Mouse (Mus musculus) limb, embryonic 11.5 days (tissue): ENCODE results near the gene Myoc. TPM values are rescaled to one million over a fixed set of nuclear protein-coding genes. Genes with fewer than 3 reads are reported as not detected.
"Not testable (repeated sequence)": the region's sequence is repeated elsewhere in the genome, so short reads cannot be mapped to it uniquely, and the experiment has no call there.

ENCODE experiments used
- ATAC-seq: fragments of 200-750 bp; cut with Nextera tagmentation; 2 replicates; pipeline ENCODE4 v1.8.0; 2017; ENCODE audit warnings: low read depth; ENCODE audit not compliant: insufficient number of reproducible peaks, low FRiP score, low TSS enrichment
- DNase-seq: peaks from one replicate; pipeline ENCODE4 v3.0.0-alpha.2; 2015; ENCODE audit warnings: low spot score
- H3K27ac ChIP-seq: fragments of 300-500 bp; sonication (generic); replicated peaks from 2 replicates; pipeline ENCODE4 v1.5.1; 2014; ENCODE audit warnings: low read depth, mild to moderate bottlenecking, low read length
- H3K27me3 ChIP-seq: fragments of 300-500 bp; sonication (generic); 2 replicates; pipeline ENCODE4 v1.6.1; 2014; ENCODE audit warnings: mild to moderate bottlenecking, low read length, mixed read lengths; ENCODE audit not compliant: control insufficient read depth, insufficient read depth
- H3K36me3 ChIP-seq: fragments of 300-500 bp; sonication (generic); 2 replicates; pipeline ENCODE4 v1.6.1; 2014; ENCODE audit warnings: mild to moderate bottlenecking, low read length, moderate library complexity, mixed read lengths; ENCODE audit not compliant: control insufficient read depth, insufficient read depth
- H3K4me1 ChIP-seq: fragments of 300-500 bp; sonication (generic); 2 replicates; pipeline ENCODE4 v1.6.1; 2014; ENCODE audit warnings: low read length, mixed read lengths; ENCODE audit not compliant: control insufficient read depth, insufficient read depth
- H3K4me2 ChIP-seq: fragments of 300-500 bp; sonication (generic); 2 replicates; pipeline ENCODE4 v1.6.1; 2014; ENCODE audit warnings: low read depth, mild to moderate bottlenecking, moderate library complexity; ENCODE audit not compliant: severe bottlenecking
- H3K4me3 ChIP-seq: fragments of 300-500 bp; sonication (generic); 2 replicates; pipeline ENCODE4 v1.5.1; 2014; ENCODE audit warnings: low read depth, low read length
- H3K9ac ChIP-seq: fragments of 300-500 bp; sonication (generic); 2 replicates; pipeline ENCODE4 v1.6.1; 2014; ENCODE audit warnings: mild to moderate bottlenecking, low read length
- H3K9me3 ChIP-seq: fragments of 300-500 bp; sonication (generic); 2 replicates; pipeline ENCODE4 v1.6.1; 2016; ENCODE audit warnings: low read length; ENCODE audit not compliant: control insufficient read depth
- WGBS: fragments of 180-500 bp; shearing (Covaris S2); extraction: QIAGEN DNeasy Blood & Tissue Kit; methylation state at CpG from one replicate; pipeline ENCODE4 v1.1.7; 2014; 5-methylcytosine and 5-hydroxymethylcytosine counted together
- polyA plus RNA-seq: library from polyadenylated mRNA; unstranded; fragments of >200 nt; fragmentation: Nextera tagmentation; extraction: Ambion mirVana; gene quantifications from 2 replicates; pipeline ENCODE4 v1.2.1, GENCODE M21; 2014

Gene Myoc
- polyA plus RNA-seq, 1 experiment from 2014 or later, result not detected

DNA sequence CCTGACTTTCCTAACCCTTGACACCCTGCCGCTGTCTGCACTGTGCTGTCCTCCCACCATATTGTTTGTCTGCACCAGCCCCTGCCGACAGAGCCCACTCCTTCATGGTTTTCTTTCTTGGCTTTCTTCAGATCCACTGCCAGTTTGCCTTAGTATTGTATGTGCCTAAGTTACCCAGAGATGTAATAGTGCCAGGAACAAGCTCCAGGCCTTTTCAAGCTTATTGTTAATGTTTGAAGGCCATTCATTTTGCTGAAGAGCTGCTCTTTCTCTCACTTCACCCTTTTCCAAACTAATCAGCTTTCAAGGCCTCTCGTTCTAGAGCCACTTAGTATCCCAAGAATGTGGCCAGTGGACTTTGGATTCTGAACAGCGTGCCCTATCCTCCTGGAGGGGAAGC is 27.8 kb upstream of the Myoc start:
- Histone ChIP-seq H3K27ac (no peak overlapping the region), H3K9me3 (no peaks in the 10 kb centered on the region), H3K36me3 (no peaks in the 10 kb centered on the region), H3K4me2 (no peak overlapping the region), H3K9ac (no peak overlapping the region), H3K27me3 (no peaks in the 10 kb centered on the region), H3K4me1 (no peaks in the 10 kb centered on the region), H3K4me3 (no peak overlapping the region)
- DNase-seq (no peak), ATAC-seq (no peak)
- 85% methylated on average over 4 of the region's 4 CpGs for WGBS

- DNase-seq (no peak), ATAC-seq (no peak)
- WGBS, result 90% methylated on average over 1 of the region's 1 CpGs
These were observed 23.4 kb upstream of the Myoc start for GRCm38 (mm10) chr1:162615511-162615910.

GRCm38 (mm10) chr1:162620487-162620886 is 18.5 kb upstream of the Myoc start:
- no peak for ATAC-seq
- Histone ChIP-seq H3K27me3 (no peaks in the 10 kb centered on the region), H3K36me3 (no peaks in the 10 kb centered on the region), H3K4me1 (no peaks in the 10 kb centered on the region; the same call in 1 of the 2 replicates), H3K27ac (no peak overlapping the region), H3K9ac (no peak overlapping the region), H3K4me3 (no peak overlapping the region), H3K9me3 (no peaks in the 10 kb centered on the region), H3K4me2 (no peak overlapping the region)
- no peak for DNase-seq
- WGBS, result 61% methylated on average over 4 of the region's 4 CpGs

More at GRCm38 (mm10) chr1:162615511-162615910, 23.4 kb upstream of the Myoc start:
- H3K27ac ChIP-seq, result no peak overlapping the region
- H3K27me3 ChIP-seq, result no peaks in the 10 kb centered on the region
- H3K4me2 ChIP-seq, result no peak overlapping the region
- no peak overlapping the region for H3K4me3 ChIP-seq
- H3K36me3 ChIP-seq, result no peaks in the 10 kb centered on the region
- H3K4me1 ChIP-seq, result no peaks in the 10 kb centered on the region
- no peak overlapping the region for H3K9ac ChIP-seq
- no peaks in the 10 kb centered on the region for H3K9me3 ChIP-seq

GRCm38 (mm10) chr1:162623895-162624294 is 15.1 kb upstream of the Myoc start:
- no peak overlapping the region for H3K4me3 ChIP-seq
- 37% methylated on average over 4 of the region's 4 CpGs for WGBS
- H3K4me2 ChIP-seq, result no peak overlapping the region
- no peaks in the 10 kb centered on the region for H3K9me3 ChIP-seq
- ATAC-seq (no peak), DNase-seq (no peak)
- H3K4me1 ChIP-seq, result no peaks in the 10 kb centered on the region; the same call in 1 of the 2 replicates
- no peak overlapping the region for H3K27ac ChIP-seq
- no peak overlapping the region for H3K9ac ChIP-seq
- H3K27me3 ChIP-seq, result no peaks in the 10 kb centered on the region
- H3K36me3 ChIP-seq, result no peaks in the 10 kb centered on the region

GRCm38 (mm10) chr1:162625229-162625628 is 13.7 kb upstream of the Myoc start:
- no peak for ATAC-seq
- no peak overlapping the region for H3K4me2 ChIP-seq
- DNase-seq, result no peak
- no peaks in the 10 kb centered on the region for H3K36me3 ChIP-seq
- no peak overlapping the region for H3K27ac ChIP-seq
- no peak overlapping the region for H3K4me3 ChIP-seq
- no peaks in the 10 kb centered on the region for H3K27me3 ChIP-seq
- no peaks in the 10 kb centered on the region; the same call in 1 of the 2 replicates for H3K4me1 ChIP-seq
- H3K9ac ChIP-seq, result no peak overlapping the region
- H3K9me3 ChIP-seq, result no peaks in the 10 kb centered on the region
- WGBS, result 74% methylated on average over 7 of the region's 7 CpGs

DNA sequence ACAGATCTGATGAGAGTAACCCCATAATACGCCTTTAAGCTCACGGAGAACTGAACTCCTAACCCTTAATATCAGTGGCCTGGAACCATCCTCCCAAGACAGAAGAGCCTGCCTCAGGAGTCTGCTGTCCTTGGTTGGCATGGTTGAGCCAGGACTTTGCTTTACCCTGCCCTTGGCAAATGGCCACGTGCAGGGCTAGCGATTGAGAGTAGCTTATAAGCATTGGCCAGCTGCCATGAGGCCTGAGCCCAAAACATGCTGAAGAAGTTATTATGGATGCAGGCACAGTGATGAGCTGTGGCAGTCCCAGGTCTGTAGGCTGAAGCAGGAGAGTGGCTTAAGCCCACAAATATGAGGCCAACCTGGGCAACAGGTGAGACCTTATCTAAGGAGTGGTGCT is 11.1 kb upstream of the Myoc start:
- WGBS, result 96% methylated on average over 4 of the region's 4 CpGs
- not testable (repeated sequence) for H3K9me3 ChIP-seq, H3K4me3 ChIP-seq, H3K9ac ChIP-seq, H3K4me1 ChIP-seq, H3K36me3 ChIP-seq, H3K4me2 ChIP-seq, H3K27ac ChIP-seq, H3K27me3 ChIP-seq, ATAC-seq, DNase-seq

GRCm38 (mm10) chr1:162628326-162628725 is 10.6 kb upstream of the Myoc start:
- WGBS, result 95% methylated on average over 15 of the region's 15 CpGs
- not testable (repeated sequence) for H3K9me3 ChIP-seq, ATAC-seq, H3K4me2 ChIP-seq, H3K27me3 ChIP-seq, H3K4me1 ChIP-seq, H3K27ac ChIP-seq, DNase-seq, H3K36me3 ChIP-seq, H3K4me3 ChIP-seq, H3K9ac ChIP-seq

DNA sequence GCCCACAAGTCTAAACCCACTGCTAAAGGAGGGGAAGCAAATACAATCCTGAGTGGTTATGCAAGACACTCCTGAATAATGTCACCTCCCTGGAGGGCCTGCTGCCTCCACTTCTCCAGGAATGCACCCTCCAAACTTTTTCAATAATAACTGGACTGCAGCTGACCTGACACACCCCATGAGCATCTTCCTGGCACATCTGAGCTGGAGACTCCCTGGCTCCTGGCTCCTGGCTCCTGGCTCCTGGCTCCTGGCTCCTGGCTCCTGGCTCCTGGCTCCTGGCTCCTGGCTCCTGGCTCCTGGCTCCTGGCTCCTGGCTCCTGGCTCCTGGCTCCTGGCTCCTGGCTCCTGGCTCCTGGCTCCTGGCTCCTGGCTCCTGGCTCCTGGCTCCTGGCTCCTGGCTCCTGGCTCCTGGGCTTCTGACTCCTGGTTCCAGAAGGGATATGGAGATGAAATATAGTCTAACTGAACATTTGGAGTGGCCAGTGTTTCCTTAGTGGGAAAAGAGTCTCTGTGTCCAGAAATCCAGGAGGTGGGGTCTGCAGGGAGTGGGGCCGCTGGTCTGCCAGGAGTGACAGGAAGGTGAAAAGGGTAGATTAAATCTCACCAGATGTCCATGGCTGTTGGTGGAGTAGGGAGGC is 3.5 kb upstream of the Myoc start:
- DNase-seq, H3K4me3 ChIP-seq, H3K9me3 ChIP-seq, H3K27me3 ChIP-seq, H3K4me2 ChIP-seq, H3K36me3 ChIP-seq, H3K9ac ChIP-seq, H3K4me1 ChIP-seq, ATAC-seq, H3K27ac ChIP-seq: not testable (repeated sequence)
- WGBS, result 19% methylated on average over 1 of the region's 1 CpGs

DNA sequence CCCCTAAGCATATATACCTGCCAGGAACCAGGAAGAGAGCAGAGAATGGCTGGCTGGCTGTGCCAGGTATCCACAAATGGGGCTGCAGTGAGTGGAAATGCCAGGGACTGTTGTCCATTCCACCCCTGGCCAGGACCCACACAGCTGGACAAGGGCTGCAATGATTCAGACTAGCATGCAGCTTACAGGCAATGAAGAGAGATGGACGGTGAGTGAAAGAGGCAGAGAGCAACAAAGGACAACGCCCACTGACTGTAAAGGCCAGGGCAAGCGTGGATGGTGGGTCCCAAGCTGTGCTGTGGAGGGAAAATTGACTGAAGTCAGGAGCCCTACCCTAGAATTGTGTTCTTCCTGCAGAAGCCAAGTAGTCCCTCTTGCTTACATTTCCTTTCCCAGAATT is 2.4 kb upstream of the Myoc start:
- 75% methylated on average over 3 of the region's 3 CpGs for WGBS
- Histone ChIP-seq H3K36me3 (no peaks in the 10 kb centered on the region), H3K9ac (no peak overlapping the region), H3K4me2 (no peak overlapping the region), H3K27me3 (no peaks in the 10 kb centered on the region), H3K4me3 (no peak overlapping the region), H3K4me1 (no peaks in the 10 kb centered on the region), H3K9me3 (no peaks in the 10 kb centered on the region), H3K27ac (no peak overlapping the region)
- no peak for DNase-seq
- ATAC-seq, result no peak
